Mouse (Mus musculus) A20 (cell line): ENCODE data around the gene Sphk2.
A peak's percentile ranks its signal among the peaks of the same experiment; 100 is the strongest.

Source experiments
- DNase-seq: peaks from one replicate; pipeline ENCODE4 v3.0.0-alpha.2; 2011; ENCODE audit warnings: low read depth, low spot score

Gene Sphk2

GRCm38 (mm10) chr7:45710477-45711191 is 7.2 kb downstream of the Sphk2 start:
- no peak for DNase-seq

- no peak for DNase-seq
Measured at GRCm38 (mm10) chr7:45709677-45710355, 8.0 kb downstream of the Sphk2 start.

- peak; percentile 43 for DNase-seq
Measured at GRCm38 (mm10) chr7:45709036-45709435, 8.8 kb downstream of the Sphk2 start.

- DNase-seq = peak; percentile 75
Measured at GRCm38 (mm10) chr7:45708221-45708761, 9.5 kb downstream of the Sphk2 start.

- DNase-seq = peak; percentile 96
Measured at GRCm38 (mm10) chr7:45707375-45707967, 10.3 kb downstream of the Sphk2 start.

GRCm38 (mm10) chr7:45706721-45707241 is 11.0 kb downstream of the Sphk2 start:
- peak; percentile 96 for DNase-seq

GRCm38 (mm10) chr7:45705873-45706281 is 11.9 kb downstream of the Sphk2 start:
- peak; percentile 64 for DNase-seq

- no peak for DNase-seq
Measured at GRCm38 (mm10) chr7:45705443-45705864, 12.3 kb downstream of the Sphk2 start.

- DNase-seq = peak; percentile 99
Measured at GRCm38 (mm10) chr7:45704730-45705442, 12.9 kb downstream of the Sphk2 start, which contains the start of gene Dbp. TSS of gene Dbp (plus strand) at chr7:45705088.

- DNase-seq = peak; percentile 94
Measured at GRCm38 (mm10) chr7:45704046-45704559, 13.7 kb downstream of the Sphk2 start.

GRCm38 (mm10) chr7:45703521-45704033 is 14.2 kb downstream of the Sphk2 start:
- no peak for DNase-seq

GRCm38 (mm10) chr7:45702809-45703520 is 14.8 kb downstream of the Sphk2 start:
- DNase-seq = no peak

GRCm38 (mm10) chr7:45702316-45702715 is 15.5 kb downstream of the Sphk2 start:
- DNase-seq = no peak

GRCm38 (mm10) chr7:45701607-45702006 is 16.2 kb downstream of the Sphk2 start:
- DNase-seq = no peak

- no peak for DNase-seq
Measured at GRCm38 (mm10) chr7:45701072-45701471, 16.7 kb downstream of the Sphk2 start.

GRCm38 (mm10) chr7:45700301-45701015 is 17.3 kb downstream of the Sphk2 start:
- peak; percentile 65 for DNase-seq

GRCm38 (mm10) chr7:45699523-45700141 is 18.2 kb downstream of the Sphk2 start, which contains the start of gene Car11:
TSS of gene Car11 (plus strand) at chr7:45699843.
- no peak for DNase-seq

GRCm38 (mm10) chr7:45697894-45698293 is 19.9 kb downstream of the Sphk2 start:
- no peak for DNase-seq

- peak; percentile 18 for DNase-seq
Measured at GRCm38 (mm10) chr7:45695098-45695497, 22.7 kb downstream of the Sphk2 start.
